Mouse (Mus musculus) central nervous system, embryonic 18 days (tissue): ENCODE measurements around the gene Dio2. TPM values are rescaled to one million over a fixed set of nuclear protein-coding genes. Genes with fewer than 3 reads are reported as not detected.

ENCODE experiments used
- polyA plus RNA-seq: library from polyadenylated mRNA; depleted of rRNA; stranded (reverse); fragments of >200 nt; gene quantifications from 2 replicates; pipeline ENCODE4 v1.2.3, GENCODE M21; 2012; rRNA removed

The Dio2 gene
- 1.9 and 2.1 TPM in 2 replicates for polyA plus RNA-seq

GRCm38 (mm10) chr12:90738388-90739223 is at the start of gene Dio2:
Dio2 (minus strand) TSS chr12:90738438.

